Mouse (Mus musculus) liver, embryonic 15.5 days (tissue): ENCODE results near the gene Sec24c. TPM values are rescaled to one million over a fixed set of nuclear protein-coding genes. Genes with fewer than 3 reads are reported as not detected.

Experiments used
- ATAC-seq: fragments of 200-750 bp; cut with Nextera tagmentation; 2 replicates; pipeline ENCODE4 v1.8.0; 2017; ENCODE audit warnings: moderate number of reproducible peaks, mild to moderate bottlenecking, moderate library complexity; ENCODE audit not compliant: insufficient read depth
- H3K27ac ChIP-seq: fragments of 300-500 bp; sonication (generic); replicated peaks from 2 replicates; pipeline ENCODE4 v1.5.1; 2015; ENCODE audit warnings: mild to moderate bottlenecking, inconsistent platforms
- H3K27me3 ChIP-seq: fragments of 300-500 bp; sonication (generic); 2 replicates; pipeline ENCODE4 v1.6.1; 2015; ENCODE audit warnings: mild to moderate bottlenecking, inconsistent platforms
- H3K36me3 ChIP-seq: fragments of 300-500 bp; sonication (generic); replicated peaks from 2 replicates; pipeline ENCODE4 v1.6.1; 2015; ENCODE audit warnings: moderate library complexity, mild to moderate bottlenecking, inconsistent platforms
- H3K4me1 ChIP-seq: fragments of 300-500 bp; sonication (generic); replicated peaks from 2 replicates; pipeline ENCODE4 v1.6.1; 2015; ENCODE audit warnings: inconsistent platforms
- H3K4me2 ChIP-seq: fragments of 300-500 bp; sonication (generic); 2 replicates; pipeline ENCODE4 v1.6.1; 2015; ENCODE audit warnings: moderate library complexity, mild to moderate bottlenecking, inconsistent platforms
- H3K4me3 ChIP-seq: fragments of 300-500 bp; sonication (generic); replicated peaks from 2 replicates; pipeline ENCODE4 v1.5.1; 2015; ENCODE audit warnings: mild to moderate bottlenecking, inconsistent platforms
- H3K9ac ChIP-seq: fragments of 300-500 bp; sonication (generic); 2 replicates; pipeline ENCODE4 v1.6.1; 2015; ENCODE audit warnings: moderate library complexity, mild to moderate bottlenecking, inconsistent platforms
- H3K9me3 ChIP-seq: fragments of 300-500 bp; sonication (generic); replicated peaks from 2 replicates; pipeline ENCODE4 v1.6.1; 2016; ENCODE audit warnings: inconsistent platforms
- WGBS: fragments of 180-500 bp; shearing (Covaris S2); methylation state at CpG from one replicate; pipeline ENCODE4 v1.1.7; 2015; ENCODE audit warnings: mixed read lengths; ENCODE audit not compliant: insufficient replicate concordance; 5-methylcytosine and 5-hydroxymethylcytosine counted together
- polyA plus RNA-seq: library from polyadenylated mRNA; unstranded; fragments of >200 nt; fragmentation: Nextera tagmentation; extraction: Ambion mirVana; gene quantifications from 2 replicates; pipeline ENCODE4 v1.2.1, GENCODE M21; 2015

Sec24c gene
- polyA plus RNA-seq, 1 experiment from 2014 or later, result 35.3 TPM

GRCm38 (mm10) chr14:20641438-20641875 lies 32.7 kb upstream of the Sec24c start:
- peak overlapping the region; percentile 96 for H3K4me2 ChIP-seq
- peak overlapping the region; percentile 89 for H3K4me3 ChIP-seq
- no peak; the same call in 1 of the 2 replicates for ATAC-seq
- no peaks in the 10 kb centered on the region for H3K36me3 ChIP-seq
- WGBS, result 15% methylated on average over 10 of the region's 10 CpGs
- H3K27me3 ChIP-seq, result no peaks in the 10 kb centered on the region
- no peaks in the 10 kb centered on the region for H3K9me3 ChIP-seq
- H3K4me1 ChIP-seq, result peaks cover 28% of the 10 kb centered on the region
- peak overlapping the region; percentile 94 for H3K27ac ChIP-seq
- H3K9ac ChIP-seq, result peak overlapping the region; percentile 94

- no peak overlapping the region for H3K27ac ChIP-seq
- no peaks in the 10 kb centered on the region for H3K9me3 ChIP-seq
- H3K36me3 ChIP-seq, result no peaks in the 10 kb centered on the region
- no peaks in the 10 kb centered on the region for H3K27me3 ChIP-seq
- no peak overlapping the region for H3K9ac ChIP-seq
- peaks cover 15% of the 10 kb centered on the region for H3K4me1 ChIP-seq
- WGBS, result 45% methylated on average over 3 of the region's 3 CpGs
- no peak overlapping the region for H3K4me2 ChIP-seq
- H3K4me3 ChIP-seq, result no peak overlapping the region
- no peak for ATAC-seq
Measured at GRCm38 (mm10) chr14:20645547-20645946, 28.6 kb upstream of the Sec24c start.

- H3K9ac ChIP-seq, result no peak overlapping the region
- no peaks in the 10 kb centered on the region for H3K36me3 ChIP-seq
- H3K4me1 ChIP-seq, result peaks cover 15% of the 10 kb centered on the region
- no peak overlapping the region for H3K4me2 ChIP-seq
- H3K27me3 ChIP-seq, result no peaks in the 10 kb centered on the region
- no peak overlapping the region for H3K4me3 ChIP-seq
- no peak overlapping the region for H3K27ac ChIP-seq
- no peaks in the 10 kb centered on the region for H3K9me3 ChIP-seq
- no peak for ATAC-seq
Measured at GRCm38 (mm10) chr14:20646381-20646780, 27.7 kb upstream of the Sec24c start.

- Histone ChIP-seq H3K4me2 (no peak overlapping the region), H3K9ac (no peak overlapping the region), H3K27ac (no peak overlapping the region), H3K36me3 (no peaks in the 10 kb centered on the region), H3K9me3 (no peaks in the 10 kb centered on the region), H3K4me1 (peaks cover 4% of the 10 kb centered on the region; the same call in 1 of the 2 replicates), H3K4me3 (no peak overlapping the region), H3K27me3 (no peaks in the 10 kb centered on the region)
- no peak for ATAC-seq
- 64% methylated on average over 2 of the region's 2 CpGs for WGBS
Measured at GRCm38 (mm10) chr14:20651000-20651399, 23.1 kb upstream of the Sec24c start.

GRCm38 (mm10) chr14:20651722-20652256 lies 22.3 kb upstream of the Sec24c start:
- Histone ChIP-seq H3K4me2 (no peak overlapping the region), H3K4me1 (peaks cover 4% of the 10 kb centered on the region; the same call in 1 of the 2 replicates), H3K27ac (no peak overlapping the region), H3K36me3 (no peaks in the 10 kb centered on the region), H3K4me3 (no peak overlapping the region), H3K9me3 (no peaks in the 10 kb centered on the region), H3K27me3 (no peaks in the 10 kb centered on the region), H3K9ac (no peak overlapping the region)
- WGBS, result 53% methylated on average over 4 of the region's 4 CpGs
- ATAC-seq, result no peak

- H3K27me3 ChIP-seq, result no peaks in the 10 kb centered on the region; the same call in 1 of the 2 replicates
- H3K9me3 ChIP-seq, result no peaks in the 10 kb centered on the region
- no peaks in the 10 kb centered on the region for H3K36me3 ChIP-seq
- H3K4me1 ChIP-seq, result no peaks in the 10 kb centered on the region; the same call in 1 of the 2 replicates
- no peak overlapping the region for H3K4me2 ChIP-seq
- no peak overlapping the region for H3K4me3 ChIP-seq
- ATAC-seq, result no peak
- no peak overlapping the region for H3K9ac ChIP-seq
- WGBS, result 54% methylated on average over 9 of the region's 9 CpGs
- no peak overlapping the region for H3K27ac ChIP-seq
Measured at GRCm38 (mm10) chr14:20654690-20655421, 19.3 kb upstream of the Sec24c start.

GRCm38 (mm10) chr14:20655731-20656130 lies 18.4 kb upstream of the Sec24c start:
- peaks cover 7% of the 10 kb centered on the region for H3K4me1 ChIP-seq
- no peak overlapping the region for H3K9ac ChIP-seq
- H3K4me2 ChIP-seq, result no peak overlapping the region
- H3K36me3 ChIP-seq, result no peaks in the 10 kb centered on the region
- H3K9me3 ChIP-seq, result no peaks in the 10 kb centered on the region
- H3K27ac ChIP-seq, result no peak overlapping the region
- no peak overlapping the region for H3K4me3 ChIP-seq
- H3K27me3 ChIP-seq, result no peaks in the 10 kb centered on the region; the same call in 1 of the 2 replicates
- ATAC-seq, result no peak
- 66% methylated on average over 9 of the region's 9 CpGs for WGBS

GRCm38 (mm10) chr14:20656361-20656760 lies 17.7 kb upstream of the Sec24c start, which contains the start of gene Myoz1:
Gene Myoz1 (minus strand): TSS chr14:20656540.
- 58% methylated on average over 11 of the region's 11 CpGs for WGBS
- H3K4me2 ChIP-seq, result no peak within 1 kb of the TSS
- no peak within 1 kb of the TSS for H3K27ac ChIP-seq
- peaks cover 12% of the 10 kb centered on the region for H3K4me1 ChIP-seq
- H3K9ac ChIP-seq, result no peak within 1 kb of the TSS
- H3K27me3 ChIP-seq, result peaks cover 4% of the 10 kb centered on the region
- ATAC-seq, result no peak
- H3K4me3 ChIP-seq, result no peak within 1 kb of the TSS
- H3K36me3 ChIP-seq, result no peaks in the 10 kb centered on the region
- H3K9me3 ChIP-seq, result no peaks in the 10 kb centered on the region

- no peak for ATAC-seq
- H3K9ac ChIP-seq, result no peak overlapping the region
- peaks cover 24% of the 10 kb centered on the region for H3K27me3 ChIP-seq
- peaks cover 20% of the 10 kb centered on the region for H3K4me1 ChIP-seq
- no peaks in the 10 kb centered on the region for H3K36me3 ChIP-seq
- no peaks in the 10 kb centered on the region for H3K9me3 ChIP-seq
- H3K4me3 ChIP-seq, result no peak overlapping the region
- H3K27ac ChIP-seq, result no peak overlapping the region
- H3K4me2 ChIP-seq, result no peak overlapping the region
Measured at GRCm38 (mm10) chr14:20658326-20658725, 15.8 kb upstream of the Sec24c start.

GRCm38 (mm10) chr14:20658902-20659301 lies 15.2 kb upstream of the Sec24c start:
- H3K36me3 ChIP-seq, result no peaks in the 10 kb centered on the region
- H3K27ac ChIP-seq, result no peak overlapping the region
- no peak overlapping the region for H3K4me3 ChIP-seq
- no peak overlapping the region for H3K4me2 ChIP-seq
- peaks cover 29% of the 10 kb centered on the region for H3K27me3 ChIP-seq
- H3K9me3 ChIP-seq, result no peaks in the 10 kb centered on the region
- no peak for ATAC-seq
- peaks cover 20% of the 10 kb centered on the region for H3K4me1 ChIP-seq
- H3K9ac ChIP-seq, result no peak overlapping the region
- WGBS, result 59% methylated on average over 6 of the region's 6 CpGs

- no peak for ATAC-seq
Measured at GRCm38 (mm10) chr14:20659687-20660086, 14.4 kb upstream of the Sec24c start.

More at GRCm38 (mm10) chr14:20659687-20660086, 14.4 kb upstream of the Sec24c start:
- 81% methylated on average over 7 of the region's 7 CpGs for WGBS
- peaks cover 20% of the 10 kb centered on the region for H3K4me1 ChIP-seq
- H3K36me3 ChIP-seq, result no peaks in the 10 kb centered on the region
- no peak overlapping the region for H3K9ac ChIP-seq
- no peak overlapping the region for H3K4me2 ChIP-seq
- no peak overlapping the region for H3K27ac ChIP-seq
- H3K9me3 ChIP-seq, result no peaks in the 10 kb centered on the region
- H3K27me3 ChIP-seq, result peaks cover 37% of the 10 kb centered on the region
- H3K4me3 ChIP-seq, result no peak overlapping the region
